Mouse (Mus musculus) thymus, postnatal 36 days (tissue): ENCODE measurements at regions not wholly inside any gene's neighbourhood (a gene's known extent, or its start where the extent isn't known, plus 50 kb on each side); places are given as distances from the start of the nearest gene placed in this dataset.

Experiments used
- DNase-seq, 2 experiments: peaks; one replicate each; pipeline ENCODE4 v3.0.0; 2022; ENCODE audit warnings: mixed read lengths in 2 of 2

GRCm38 (mm10) chr1:91611281-91611680 lies 70.9 kb downstream of the Asb1 start:
- no peak for DNase-seq

GRCm38 (mm10) chr1:91611694-91612093 lies 71.3 kb downstream of the Asb1 start:
- DNase-seq = no peak

GRCm38 (mm10) chr1:91612912-91613311 lies 72.6 kb downstream of the Asb1 start:
- DNase-seq = no peak

- no peak for DNase-seq
Measured at GRCm38 (mm10) chr1:91615396-91615795, 75.1 kb downstream of the Asb1 start.

GRCm38 (mm10) chr1:91618527-91619135 lies 78.3 kb downstream of the Asb1 start:
- DNase-seq = no peak

GRCm38 (mm10) chr1:91621141-91621540 lies 80.8 kb downstream of the Asb1 start:
- DNase-seq = peak in 1 of 2 experiments; percentile 40

GRCm38 (mm10) chr1:91622874-91623273 lies 82.5 kb downstream of the Asb1 start:
- no peak for DNase-seq

GRCm38 (mm10) chr1:91624028-91624427 lies 83.7 kb downstream of the Asb1 start:
- DNase-seq = no peak

GRCm38 (mm10) chr1:91624531-91625300 lies 84.4 kb downstream of the Asb1 start:
- DNase-seq = peak in 1 of 2 experiments; percentile 9

- DNase-seq = peak; percentile 70 to 83
Measured at GRCm38 (mm10) chr1:91626090-91626489, 85.7 kb downstream of the Asb1 start.

GRCm38 (mm10) chr1:91630206-91630605 lies 89.9 kb downstream of the Asb1 start:
- DNase-seq = peak; percentile 62 to 76

- DNase-seq = peak; percentile 66 to 84
Measured at GRCm38 (mm10) chr1:91630871-91631410, 90.6 kb downstream of the Asb1 start.

GRCm38 (mm10) chr1:91632906-91633493 lies 92.7 kb downstream of the Asb1 start:
- DNase-seq = peak in 1 of 2 experiments; percentile 64

GRCm38 (mm10) chr1:91636571-91636970 lies 96.2 kb downstream of the Asb1 start:
- DNase-seq = no peak

GRCm38 (mm10) chr1:91640551-91640950 lies 100.2 kb downstream of the Asb1 start:
- no peak for DNase-seq

GRCm38 (mm10) chr1:91658991-91659441 lies 118.7 kb downstream of the Asb1 start:
- DNase-seq = peak; percentile 62 to 79

- DNase-seq = peak; percentile 70 to 82
Measured at GRCm38 (mm10) chr1:91659486-91659885, 119.1 kb downstream of the Asb1 start.

- no peak for DNase-seq
Measured at GRCm38 (mm10) chr1:91663289-91663688, 122.9 kb downstream of the Asb1 start.

- DNase-seq = peak; percentile 35
Measured at GRCm38 (mm10) chr1:91664622-91665021, 124.3 kb downstream of the Asb1 start.

- DNase-seq = no peak
Measured at GRCm38 (mm10) chr1:91668530-91668929, 128.2 kb downstream of the Asb1 start.

- DNase-seq = no peak
Measured at GRCm38 (mm10) chr1:91670980-91671379, 130.3 kb upstream of the Twist2 start.

GRCm38 (mm10) chr1:91674082-91674655 lies 127.1 kb upstream of the Twist2 start:
- no peak for DNase-seq

GRCm38 (mm10) chr1:91677062-91677461 lies 124.2 kb upstream of the Twist2 start:
- DNase-seq = no peak
